Comparison of ENCODE assay signal across 8 mouse cellular contexts in the genomic region with DNA sequence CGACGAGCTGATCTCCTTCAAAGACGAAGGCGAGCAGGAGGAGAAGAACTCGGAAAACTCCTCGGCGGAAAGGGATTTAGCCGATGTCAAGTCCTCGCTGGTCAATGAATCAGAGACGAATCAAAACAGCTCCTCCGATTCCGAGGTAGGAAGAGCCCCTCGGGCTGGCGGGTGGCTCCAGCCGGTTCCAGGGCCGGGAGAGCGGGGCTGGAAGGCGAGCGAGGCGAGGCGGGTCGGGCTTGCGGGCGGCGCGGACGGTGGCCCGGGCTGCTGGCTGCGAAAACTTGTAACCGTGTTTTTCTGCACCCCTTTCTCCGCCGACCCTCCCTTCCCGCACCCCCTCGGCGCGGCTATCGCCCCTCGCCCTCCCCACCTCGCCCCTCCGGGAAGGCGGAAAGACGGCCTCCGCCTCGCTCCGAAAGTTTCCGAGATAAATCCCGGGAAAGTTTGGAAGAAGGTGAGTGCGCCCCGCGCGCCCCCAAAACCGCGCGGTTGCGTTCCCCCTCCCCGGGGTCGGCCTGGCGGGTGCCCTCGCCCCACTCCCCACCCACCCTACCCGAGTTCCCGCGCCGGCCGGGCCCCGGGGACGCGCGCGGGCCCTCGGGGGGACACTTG. TPM values are rescaled to one million over a fixed set of nuclear protein-coding genes. Genes with fewer than 3 reads are reported as not detected.
A peak's percentile ranks its signal among the peaks of the same experiment; 100 is the strongest.
DNase-seq lines count a peak whose midpoint lies in the region; ATAC-seq and TF ChIP-seq lines count a peak whose summit lies in the region.

No protein-coding gene starts in this region.

- H3K9ac ChIP-seq in lung, postnatal 0 days (replicated peaks; ENCODE audit: low read depth), result peak overlapping the region; percentile 95

- H3K4me1 ChIP-seq in brown adipose tissue, adult 24 weeks (ENCODE audit: control insufficient read depth, insufficient read depth, insufficient read length, low read length), result peaks cover 16% of the 10 kb centered on the region
- peaks cover 7% of the 10 kb centered on the region for H3K4me1 ChIP-seq in kidney, adult 2 months (ENCODE audit: control insufficient read depth, insufficient read depth, low read length)
- H3K4me1 ChIP-seq in lung, postnatal 0 days (ENCODE audit: insufficient read depth, low read depth, low read length), result peaks cover 11% of the 10 kb centered on the region; the same call in 1 of the 2 replicates
- H3K4me1 ChIP-seq in spleen, adult 2 months (ENCODE audit: control insufficient read depth, insufficient read depth, insufficient read length), result peaks cover 10% of the 10 kb centered on the region

- TF ChIP-seq CTCF in kidney, adult 2 months (conservative IDR thresholded peaks at IDR 0.05; ENCODE audit: insufficient read depth, insufficient read length, low read depth, low read length), result no peak
- TF ChIP-seq CTCF in lung, postnatal 0 days (IDR thresholded peaks at IDR 0.05), result no peak
- TF ChIP-seq CTCF in spleen, adult 2 months (IDR thresholded peaks at IDR 0.05; ENCODE audit: extremely low read depth, insufficient read depth, insufficient read length, insufficient replicate concordance), result no peak

- no peaks in the 10 kb centered on the region for H3K27me3 ChIP-seq in kidney, adult 2 months (replicated peaks; ENCODE audit: control insufficient read depth, insufficient read depth, low read length)
- H3K27me3 ChIP-seq in lung, postnatal 0 days (replicated peaks; ENCODE audit: insufficient read depth, low read length), result no peaks in the 10 kb centered on the region
- H3K27me3 ChIP-seq in spleen, adult 2 months (ENCODE audit: control insufficient read depth, insufficient read depth, low read length), result peaks cover 21% of the 10 kb centered on the region

- peak overlapping the region; percentile 85 for H3K4me3 ChIP-seq in brown adipose tissue, adult 24 weeks (ENCODE audit: insufficient read depth, low read depth, low read length)
- H3K4me3 ChIP-seq in kidney, adult 2 months (ENCODE audit: insufficient read depth, low read depth, low read length), result peak overlapping the region; percentile 82
- peak overlapping the region; percentile 79 for H3K4me3 ChIP-seq in lung, postnatal 0 days (ENCODE audit: low read depth, low read length)
- H3K4me3 ChIP-seq in spleen, adult 2 months (ENCODE audit: extremely low read depth, insufficient read depth, insufficient read length), result peak overlapping the region; percentile 64

- no peak for ATAC-seq in lung, postnatal 0 days

- no peak for TF ChIP-seq POLR2A in kidney, adult 2 months (IDR thresholded peaks at IDR 0.05; ENCODE audit: low read depth, low read length)
- no peak for TF ChIP-seq POLR2A in spleen, adult 2 months (IDR thresholded peaks at IDR 0.05; ENCODE audit: low read depth, low read length)

- DNase-seq in layer of hippocampus, postnatal 10 days (ENCODE audit: low spot score in 2 of 2), result peak; percentile 23 to 42
- no peak for DNase-seq in layer of hippocampus, adult 9-11 months
- DNase-seq in heart, adult 8-10 months (ENCODE audit: low spot score), result peak; percentile 37
- DNase-seq in kidney, adult 2 months, result peak; percentile 65
- DNase-seq in lung, postnatal 0 days (ENCODE audit: low spot score), result peak; percentile 72
- DNase-seq in spleen, adult 2 months (ENCODE audit: low read depth in 1 of 2, low spot score in 2 of 2), result peak in 1 of 2 experiments; percentile 11
- no peak for DNase-seq in frontal cortex, postnatal 14 days (ENCODE audit: low spot score in 2 of 2)

- under 1% methylated on average over 66 of the region's 70 CpGs for WGBS in kidney, adult 2 months
- WGBS in lung, postnatal 0 days, result 2% methylated on average over 46 of the region's 70 CpGs
- WGBS in spleen, adult 2 months, result under 1% methylated on average over 68 of the region's 70 CpGs

- H3K9me3 ChIP-seq in lung, postnatal 0 days (ENCODE audit: low read length), result no peaks in the 10 kb centered on the region

- no peak for TF ChIP-seq EP300 in lung, postnatal 0 days (IDR thresholded peaks at IDR 0.05)

- no peaks in the 10 kb centered on the region for H3K36me3 ChIP-seq in kidney, adult 2 months (ENCODE audit: control insufficient read depth, insufficient read depth, low read length)
- H3K36me3 ChIP-seq in lung, postnatal 0 days (ENCODE audit: insufficient read depth, low read length), result no peaks in the 10 kb centered on the region
- H3K36me3 ChIP-seq in spleen, adult 2 months (ENCODE audit: control insufficient read depth, insufficient read depth, low read length), result no peaks in the 10 kb centered on the region

- H3K27ac ChIP-seq in brown adipose tissue, adult 24 weeks (replicated peaks; ENCODE audit: low read depth, low read length), result peak overlapping the region; percentile 88
- H3K27ac ChIP-seq in kidney, adult 2 months (ENCODE audit: insufficient read depth, low read depth, low read length), result peak overlapping the region; percentile 57
- peak overlapping the region; percentile 91 for H3K27ac ChIP-seq in lung, postnatal 0 days (ENCODE audit: low read length)
- peak overlapping the region; percentile 73 for H3K27ac ChIP-seq in spleen, adult 2 months (ENCODE audit: insufficient read depth, low read length)

- peak overlapping the region; percentile 92 for H3K4me2 ChIP-seq in lung, postnatal 0 days (replicated peaks; ENCODE audit: low read depth, low read length)

RNA-seq across cellular contexts. Expression of a gene that starts 0.9 kb away (rescaled TPM):
- total RNA-seq in layer of hippocampus, postnatal 10 days (2021), result 10 to 100 TPM; 14.2 to 26.1 TPM
- polyA plus RNA-seq in brown adipose tissue, adult 24 weeks (2012; ENCODE audit: insufficient read depth, insufficient read length, missing spikeins), result 8.1 and 8.5 TPM in 2 replicates
- 10 to 100 TPM in 3 of 4 experiments, 1 to 10 TPM in 1; 10.0 to 14.7 (median 12.3) TPM for total RNA-seq in heart, adult 8-10 months (2022)
- 15.8 and 18.2 TPM in 2 replicates for polyA plus RNA-seq in kidney, adult 2 months (2012; rRNA removed)
- 43.9 and 44.4 TPM in 2 replicates for polyA plus RNA-seq in lung, postnatal 0 days (2015; fragmentation: Nextera tagmentation; extraction: Ambion mirVana)
- polyA plus RNA-seq in spleen, adult 2 months (2012; rRNA removed), result 11.3 and 12.1 TPM in 2 replicates

Comparison
In these comparisons a context has a peak if more than half of its experiments do, and no peak if none do; other contexts are left out.
1. DNase-seq: peak in layer of hippocampus, postnatal 10 days (2 of 2), heart, adult 8-10 months (single experiment), kidney, adult 2 months (single experiment) and lung, postnatal 0 days (single experiment); none in layer of hippocampus, adult 9-11 months (single experiment) and frontal cortex, postnatal 14 days (0 of 2).
2. Peak in every context shown above with its lines, with median percentiles within 50 percentile points of each other: H3K27ac ChIP-seq and H3K4me3 ChIP-seq.